ENCODE assay signal across 22 mouse cellular contexts in the genomic region with DNA sequence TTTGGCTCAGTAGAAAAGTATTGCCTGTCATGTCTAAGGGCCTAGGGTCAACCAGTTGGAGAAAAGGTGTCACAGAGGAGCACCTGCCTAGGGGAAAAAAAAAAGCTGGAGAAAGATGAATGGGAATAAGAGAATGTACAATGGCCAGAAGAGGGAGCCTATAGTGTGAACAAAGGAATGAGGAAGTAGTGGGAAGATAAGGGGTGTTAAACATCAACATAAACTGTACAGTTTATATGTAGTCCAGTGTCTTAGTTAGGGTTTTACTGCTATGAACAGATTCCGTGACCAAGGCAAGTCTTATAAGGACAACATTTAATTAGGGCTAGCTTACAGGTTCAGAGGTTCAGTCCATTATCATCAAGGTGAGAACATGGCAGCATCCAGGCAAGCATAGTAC. TPM values are rescaled to one million over a fixed set of nuclear protein-coding genes. Genes with fewer than 3 reads are reported as not detected.
A peak's percentile ranks its signal among the peaks of the same experiment; 100 is the strongest.
DNase-seq lines count a peak whose midpoint lies in the region; ATAC-seq and TF ChIP-seq lines count a peak whose summit lies in the region.
"Had no signal": no experiment of that assay in that cellular context is flagged by ENCODE, and none has a peak within 500 bp of the region (broad histone marks: within the 10 kb centered on the region; RNA-seq: fewer than 3 reads in every experiment).

No protein-coding gene starts in this region.

- no peaks in the 10 kb centered on the region for H3K27me3 ChIP-seq in hindbrain, postnatal 0 days (ENCODE audit: insufficient read depth, low read length)
- H3K27me3 ChIP-seq in hindbrain, embryonic 12.5 days: 0 out of 2 replicates have a peak, but pooled peaks cover 9% of the 10 kb centered on the region
- peaks cover 0 to 2% of the 10 kb centered on the region in 2 experiments; a peak in 1 of 4 replicates for H3K27me3 ChIP-seq in MEL (ENCODE audit: control insufficient read depth in 1 of 2, insufficient read depth in 2 of 2, low read length in 2 of 2)
- no peaks in the 10 kb centered on the region for H3K27me3 ChIP-seq in stomach, postnatal 0 days (ENCODE audit: control insufficient read depth, insufficient read depth, low read length)
- H3K27me3 ChIP-seq: embryonic facial prominence, embryonic 15.5 days; forebrain, embryonic 15.5 days had no signal

- ATAC-seq in hindbrain, postnatal 0 days: no peak
- ATAC-seq in hindbrain, embryonic 12.5 days (ENCODE audit: low FRiP score): no peak
- ATAC-seq in stomach, postnatal 0 days (ENCODE audit: low FRiP score, low TSS enrichment): no peak
- ATAC-seq: forebrain, embryonic 15.5 days had no signal

- no peak overlapping the region for H3K27ac ChIP-seq in hindbrain, postnatal 0 days
- no peak overlapping the region for H3K27ac ChIP-seq in hindbrain, embryonic 12.5 days
- H3K27ac ChIP-seq in left cerebral cortex, adult 2 months: no peak overlapping the region
- no peak overlapping the region for H3K27ac ChIP-seq in MEL (ENCODE audit: control insufficient read depth, low read depth, low read length)
- no peak overlapping the region for H3K27ac ChIP-seq in stomach, postnatal 0 days (replicated peaks)
- H3K27ac ChIP-seq: embryonic facial prominence, embryonic 15.5 days; forebrain, embryonic 10.5 days; forebrain, embryonic 15.5 days; heart, adult 2 months; heart, embryonic 15.5 days; hindbrain, embryonic 14.5 days had no signal

- DNase-seq in hindbrain, postnatal 0 days (ENCODE audit: low spot score): no peak
- no peak for DNase-seq in left cerebral cortex, adult 2 months (ENCODE audit: extremely low spot score in 1 of 2, low spot score in 2 of 2)
- no peak for DNase-seq in left cerebral cortex, postnatal 14 days (ENCODE audit: low spot score in 2 of 2)
- peak; percentile 70 for DNase-seq in MEL (ENCODE audit: low read depth, low spot score)
- no peak for DNase-seq in stomach, postnatal 0 days (ENCODE audit: low spot score)
- DNase-seq in layer of hippocampus, adult 18-20 months (ENCODE audit: low spot score in 2 of 2): no peak
- DNase-seq: adrenal gland, adult 8-10 months; cerebellum, adult 11 months; embryo, embryonic 11 days; gastrocnemius, postnatal 10 days; heart, adult 2 months; heart, postnatal 14 days had no signal

- TF ChIP-seq RAD21 in MEL (IDR thresholded peaks at IDR 0.05; ENCODE audit: low read depth, low read length): peak; percentile 19; the same call in 1 of the 2 replicates

- WGBS in hindbrain, postnatal 0 days: 89% methylated on average over 1 of the region's 1 CpGs
- 96% methylated on average over 1 of the region's 1 CpGs for WGBS in hindbrain, embryonic 12.5 days
- 97% methylated on average over 1 of the region's 1 CpGs for WGBS in stomach, postnatal 0 days

- no peaks in the 10 kb centered on the region for H3K79me2 ChIP-seq in MEL (ENCODE audit: control insufficient read depth, insufficient read depth, low read length, poor library complexity)

- H3K9ac ChIP-seq in hindbrain, postnatal 0 days (replicated peaks; ENCODE audit: low read length): no peak overlapping the region
- H3K9ac ChIP-seq in hindbrain, embryonic 12.5 days: no peak overlapping the region
- no peak overlapping the region for H3K9ac ChIP-seq in MEL (ENCODE audit: control insufficient read depth, low read depth, low read length, poor library complexity, severe bottlenecking)
- no peak overlapping the region for H3K9ac ChIP-seq in stomach, postnatal 0 days (ENCODE audit: low read length)
- H3K9ac ChIP-seq: embryonic facial prominence, embryonic 15.5 days; forebrain, embryonic 15.5 days; heart, embryonic 15.5 days; hindbrain, embryonic 14.5 days had no signal

- H3K4me1 ChIP-seq in hindbrain, postnatal 0 days (ENCODE audit: insufficient read depth, low read length): peaks cover 7% of the 10 kb centered on the region; the same call in 1 of the 2 replicates
- peaks cover 11% of the 10 kb centered on the region for H3K4me1 ChIP-seq in hindbrain, embryonic 12.5 days
- peaks cover 0 to 8% of the 10 kb centered on the region in 2 experiments; a peak in 2 of 4 replicates for H3K4me1 ChIP-seq in MEL (ENCODE audit: control insufficient read depth in 1 of 2, insufficient read depth in 2 of 2, low read length in 2 of 2)
- H3K4me1 ChIP-seq in stomach, postnatal 0 days (replicated peaks; ENCODE audit: control insufficient read depth, insufficient read depth): no peaks in the 10 kb centered on the region

- TF ChIP-seq CTCF in hindbrain, postnatal 0 days (IDR thresholded peaks at IDR 0.05; ENCODE audit: low read depth): peak; percentile 28
- TF ChIP-seq CTCF in left cerebral cortex, adult 2 months (IDR thresholded peaks at IDR 0.05): peak; percentile 3; the same call in 1 of the 2 replicates
- peak in 2 of 3 experiments; percentile 11 to 59; a peak in 2 of 6 replicates for TF ChIP-seq CTCF in MEL (IDR thresholded peaks at IDR 0.05 in 2 of 3, conservative IDR thresholded peaks at IDR 0.05 in 1 of 3; ENCODE audit: control insufficient read depth in 1 of 3, insufficient read depth in 1 of 3, low read depth in 2 of 3, low read length in 3 of 3, poor library complexity in 1 of 3, severe bottlenecking in 1 of 3)
- TF ChIP-seq CTCF in stomach, postnatal 0 days (IDR thresholded peaks at IDR 0.05; ENCODE audit: low read depth): peak; percentile 34

- H3K4me2 ChIP-seq in hindbrain, postnatal 0 days (ENCODE audit: low read depth, low read length): no peak overlapping the region
- no peak overlapping the region for H3K4me2 ChIP-seq in hindbrain, embryonic 12.5 days (replicated peaks)
- no peak overlapping the region for H3K4me2 ChIP-seq in stomach, postnatal 0 days (replicated peaks; ENCODE audit: low read depth)
- H3K4me2 ChIP-seq: embryonic facial prominence, embryonic 15.5 days; forebrain, embryonic 15.5 days; heart, embryonic 11.5 days; heart, embryonic 15.5 days; hindbrain, embryonic 14.5 days had no signal

- H3K4me3 ChIP-seq in hindbrain, postnatal 0 days (ENCODE audit: low read length): no peak overlapping the region
- no peak overlapping the region for H3K4me3 ChIP-seq in hindbrain, embryonic 12.5 days
- no peak overlapping the region for H3K4me3 ChIP-seq in left cerebral cortex, adult 2 months
- no peak overlapping the region for H3K4me3 ChIP-seq in MEL (ENCODE audit: control insufficient read depth in 1 of 2, insufficient read depth in 1 of 2, low read depth in 2 of 2, low read length in 2 of 2)
- H3K4me3 ChIP-seq in stomach, postnatal 0 days (ENCODE audit: low read depth, low read length): no peak overlapping the region
- H3K4me3 ChIP-seq: embryonic facial prominence, embryonic 15.5 days; erythroblast, embryonic 14.5 days; forebrain, embryonic 10.5 days; forebrain, embryonic 15.5 days; heart, adult 2 months; heart, embryonic 15.5 days had no signal

- peak; percentile 37 to 79; a peak in 3 of 4 replicates for TF ChIP-seq EP300 in MEL (IDR thresholded peaks at IDR 0.05; ENCODE audit: low read depth in 1 of 2, low read length in 2 of 2)
- no peak for TF ChIP-seq EP300 in stomach, postnatal 0 days (optimal IDR thresholded peaks at IDR 0.05)

- H3K9me3 ChIP-seq in hindbrain, postnatal 0 days (ENCODE audit: low read length): no peaks in the 10 kb centered on the region
- no peaks in the 10 kb centered on the region for H3K9me3 ChIP-seq in hindbrain, embryonic 12.5 days (replicated peaks)
- H3K9me3 ChIP-seq in MEL (replicated peaks; ENCODE audit: insufficient read depth, low read length): no peaks in the 10 kb centered on the region
- H3K9me3 ChIP-seq in stomach, postnatal 0 days (ENCODE audit: control insufficient read depth, low read length): no peaks in the 10 kb centered on the region
- H3K9me3 ChIP-seq: embryonic facial prominence, embryonic 15.5 days; forebrain, embryonic 10.5 days; forebrain, embryonic 15.5 days; heart, embryonic 15.5 days had no signal

- intact Hi-C loops in left cerebral cortex, adult 2 months (cut with DNase I): loop anchor here (5.0 kb wide), 1 partner anchor 48 kb away; a partner anchor contains a TSS
- intact Hi-C loops in left cerebral cortex, postnatal 14 days (cut with DNase I): loop anchor here (5.0 kb wide), 1 partner anchor 48 kb away; a partner anchor contains a TSS

- no peaks in the 10 kb centered on the region for H3K36me3 ChIP-seq in hindbrain, postnatal 0 days (ENCODE audit: insufficient read depth, low read length)
- H3K36me3 ChIP-seq in hindbrain, embryonic 12.5 days: no peaks in the 10 kb centered on the region
- no peaks in the 10 kb centered on the region for H3K36me3 ChIP-seq in MEL (ENCODE audit: control insufficient read depth in 1 of 2, insufficient read depth in 2 of 2, low read length in 2 of 2)
- no peaks in the 10 kb centered on the region for H3K36me3 ChIP-seq in stomach, postnatal 0 days (ENCODE audit: control insufficient read depth, insufficient read depth, low read length)
- H3K36me3 ChIP-seq: embryonic facial prominence, embryonic 15.5 days; forebrain, embryonic 10.5 days; forebrain, embryonic 15.5 days; heart, embryonic 15.5 days had no signal

- no peak for TF ChIP-seq POLR2A in MEL (IDR thresholded peaks at IDR 0.05; ENCODE audit: control insufficient read depth in 1 of 2, insufficient read depth in 1 of 2, low read depth in 1 of 2, low read length in 2 of 2, poor library complexity in 1 of 2)

TF ChIP-seq in MEL, 35 proteins besides CTCF, POLR2A, EP300 and RAD21 (continues in another document):
- TF ChIP-seq NELFE (IDR thresholded peaks at IDR 0.05; ENCODE audit: low read depth, low read length): no peak

RNA-seq across cellular contexts. Expression of a gene that starts 2.8 kb away (rescaled TPM):
- total RNA-seq in hindbrain, postnatal 0 days (2014; rRNA removed): 5.8 and 7.7 TPM in 2 replicates
- 9.8 and 10.3 TPM in 2 replicates for polyA plus RNA-seq in hindbrain, postnatal 0 days (2015; fragmentation: Nextera tagmentation; extraction: Ambion mirVana)
- 4.2 and 5.3 TPM in 2 replicates for polyA plus RNA-seq in hindbrain, embryonic 12.5 days (2016; fragmentation: Nextera tagmentation; extraction: Ambion mirVana)
- 1 to 10 TPM; 4.5 TPM for total RNA-seq in left cerebral cortex, adult 2 months (2021)
- 1 to 10 TPM; 3.9 to 4.5 TPM for total RNA-seq in left cerebral cortex, postnatal 14 days (2021)
- total RNA-seq in MEL (2012; rRNA removed): 0.04 and 0.07 TPM in 2 replicates
- polyA plus RNA-seq in MEL (2012; ENCODE audit: insufficient read depth in 1 of 2, insufficient read length in 2 of 2, low read depth in 1 of 2, low replicate concordance in 2 of 2, missing spikeins in 1 of 2): under 1 TPM in 1 of 2 experiments, not detected in 1; 0.86 TPM
- polyA plus RNA-seq in stomach, postnatal 0 days (2015; fragmentation: Nextera tagmentation; extraction: Ambion mirVana): 24.7 and 25.2 TPM in 2 replicates
- total RNA-seq in layer of hippocampus, adult 18-20 months (2021): 1 to 10 TPM; 3.6 to 3.7 TPM
- total RNA-seq: common myeloid progenitor, adult 5-6 weeks; hematopoietic stem cell, adult 5-6 weeks had no signal

RNA-seq across cellular contexts. Expression of a gene that starts 48.3 kb away (rescaled TPM):
- 38.6 and 42.8 TPM in 2 replicates for total RNA-seq in hindbrain, postnatal 0 days (2014; rRNA removed)
- polyA plus RNA-seq in hindbrain, postnatal 0 days (2015; fragmentation: Nextera tagmentation; extraction: Ambion mirVana): 13.8 and 16.8 TPM in 2 replicates
- polyA plus RNA-seq in hindbrain, embryonic 12.5 days (2016; fragmentation: Nextera tagmentation; extraction: Ambion mirVana): 23.0 and 24.1 TPM in 2 replicates
- total RNA-seq in left cerebral cortex, adult 2 months (2021): 10 to 100 TPM; 57.4 to 60.2 TPM
- total RNA-seq in left cerebral cortex, postnatal 14 days (2021): 10 to 100 TPM; 53.7 to 57.9 TPM
- total RNA-seq in MEL (2012; rRNA removed): 10.6 and 12.9 TPM in 2 replicates
- polyA plus RNA-seq in MEL (2012; ENCODE audit: insufficient read depth in 1 of 2, insufficient read length in 2 of 2, low read depth in 1 of 2, low replicate concordance in 2 of 2, missing spikeins in 1 of 2): 10 to 100 TPM in 1 of 2 experiments, not detected in 1; 31.6 TPM
- polyA plus RNA-seq in stomach, postnatal 0 days (2015; fragmentation: Nextera tagmentation; extraction: Ambion mirVana): 4.1 and 4.6 TPM in 2 replicates
- total RNA-seq in layer of hippocampus, adult 18-20 months (2021): 10 to 100 TPM; 57.0 to 58.6 TPM
